Mouse (Mus musculus): ENCODE data around the gene Acot6.

The Acot6 gene

GRCm38 (mm10) chr12:84152352-84153190 lies 52.1 kb downstream of the Acot6 start:
- DNase-seq (ENCODE audit: low spot score), result peak; percentile 53

- no peak for DNase-seq (ENCODE audit: low spot score)
Observed at GRCm38 (mm10) chr12:84153414-84153813, 53.0 kb downstream of the Acot6 start.

DNA sequence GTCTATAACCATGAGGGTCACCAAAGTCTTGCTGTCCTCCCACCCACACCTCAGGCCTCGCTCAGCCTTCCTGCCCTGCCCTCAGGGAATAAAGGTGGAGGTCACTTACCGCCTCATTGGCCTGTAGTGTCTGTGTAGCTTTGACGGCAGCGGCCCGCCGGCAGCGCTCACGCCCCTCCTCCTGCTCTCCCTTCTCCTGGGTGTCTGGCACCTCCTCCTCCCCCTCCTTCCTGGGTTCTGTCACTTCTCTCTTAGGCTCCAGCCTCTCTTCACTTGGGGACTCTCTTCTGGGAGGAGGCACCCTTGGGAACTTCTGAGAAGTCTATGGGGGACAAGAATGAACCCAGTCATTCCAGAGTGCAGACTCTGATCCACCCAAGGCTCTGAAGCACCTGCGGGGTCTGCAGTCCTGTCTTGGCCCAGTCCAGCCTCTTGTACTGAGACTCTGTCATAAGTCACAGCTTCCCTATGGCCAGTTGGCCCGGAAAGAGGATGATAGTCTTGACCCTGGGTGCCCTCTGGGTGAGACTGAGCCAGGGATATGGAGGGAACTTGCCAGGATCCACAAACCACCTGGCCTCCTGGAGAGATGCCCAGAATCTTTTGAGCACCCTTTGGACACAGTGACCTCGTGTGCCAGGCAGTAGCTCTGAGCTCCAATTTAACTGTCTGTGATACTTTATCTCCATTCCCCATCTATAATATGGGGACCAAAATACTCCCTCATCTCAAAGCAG lies 54.5 kb downstream of the Acot6 start:
- DNase-seq (ENCODE audit: low spot score), result peak; percentile 65

- no peak for DNase-seq (ENCODE audit: low spot score)
Observed at GRCm38 (mm10) chr12:84155523-84155871, 55.0 kb downstream of the Acot6 start.

DNA sequence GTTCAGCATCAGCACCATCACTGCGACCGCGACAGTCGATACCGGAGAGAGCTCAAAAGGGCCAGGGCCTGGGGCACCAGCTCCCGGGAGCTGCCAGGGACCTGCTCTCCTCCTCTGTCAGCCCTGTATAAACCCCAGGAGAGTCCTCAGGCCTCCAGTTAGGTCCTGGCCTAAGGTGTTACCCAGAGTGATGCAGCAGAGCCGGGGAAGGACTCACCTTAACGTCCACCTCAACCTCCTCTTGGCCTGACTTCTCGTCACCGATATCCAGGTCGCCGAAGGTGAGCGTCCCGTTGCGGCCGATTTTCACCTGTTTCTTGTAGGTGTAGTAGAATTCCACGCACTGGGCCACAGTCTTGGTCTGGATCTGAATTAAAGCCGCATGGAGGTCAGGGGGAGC lies 55.8 kb downstream of the Acot6 start:
- no peak for DNase-seq (ENCODE audit: low spot score)

DNA sequence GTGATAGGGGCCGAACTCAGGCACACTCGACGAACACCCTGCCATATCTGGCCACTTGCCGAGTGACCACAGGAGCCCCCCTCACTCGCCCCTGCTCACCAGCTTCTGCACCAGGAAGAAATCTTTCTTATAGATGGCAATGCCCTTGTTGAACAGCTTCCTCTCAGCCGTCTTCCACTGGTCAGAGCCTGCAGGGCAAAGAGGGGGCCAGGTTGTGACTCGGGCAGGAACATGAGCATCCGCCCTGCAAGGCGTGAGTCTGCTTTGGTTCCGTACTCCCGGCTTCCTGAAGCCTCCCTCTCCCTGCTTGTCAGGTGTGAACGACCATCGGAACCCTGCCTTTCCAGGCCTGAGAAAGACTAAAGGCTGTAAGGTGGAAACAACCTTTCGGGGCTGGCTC lies 57.7 kb downstream of the Acot6 start:
- no peak for DNase-seq (ENCODE audit: low spot score)

DNA sequence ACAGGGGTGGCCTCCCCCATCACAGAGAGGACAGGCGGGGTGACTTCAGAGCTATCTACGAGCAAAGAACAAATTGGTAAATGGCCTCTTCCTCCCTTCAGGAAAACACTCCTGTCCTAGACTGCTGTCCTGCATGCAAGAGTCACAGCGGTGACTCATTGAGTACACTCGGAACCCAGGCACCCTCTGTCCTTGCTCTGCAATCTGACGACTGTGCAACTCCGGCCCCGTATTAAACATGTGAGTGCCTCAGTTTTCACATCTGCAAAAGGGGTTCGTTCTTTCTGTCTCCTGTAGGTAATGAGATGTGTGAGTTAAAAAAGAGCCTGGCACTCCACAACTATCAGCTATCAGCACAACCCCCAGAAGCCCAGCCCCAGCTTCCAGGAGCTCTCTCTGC lies 60.0 kb downstream of the Acot6 start:
- no peak for DNase-seq (ENCODE audit: low spot score)

Data from testis, postnatal 10 days (tissue).